Mouse (Mus musculus): ENCODE measurements around the gene Farp2. TPM values are rescaled to one million over a fixed set of nuclear protein-coding genes. Genes with fewer than 3 reads are reported as not detected.

Gene Farp2
- polyA plus RNA-seq (2014; fragmentation: Illumina TruSeq; extraction: RNeasy Lipid Tissue Mini Kit (QIAGEN cat#74804); ENCODE audit: low read depth, low replicate concordance), result 3.2 TPM

GRCm38 (mm10) chr1:93511585-93512350, at the start of gene Farp2:
TSS of gene Farp2 (plus strand) at chr1:93512079.

DNA sequence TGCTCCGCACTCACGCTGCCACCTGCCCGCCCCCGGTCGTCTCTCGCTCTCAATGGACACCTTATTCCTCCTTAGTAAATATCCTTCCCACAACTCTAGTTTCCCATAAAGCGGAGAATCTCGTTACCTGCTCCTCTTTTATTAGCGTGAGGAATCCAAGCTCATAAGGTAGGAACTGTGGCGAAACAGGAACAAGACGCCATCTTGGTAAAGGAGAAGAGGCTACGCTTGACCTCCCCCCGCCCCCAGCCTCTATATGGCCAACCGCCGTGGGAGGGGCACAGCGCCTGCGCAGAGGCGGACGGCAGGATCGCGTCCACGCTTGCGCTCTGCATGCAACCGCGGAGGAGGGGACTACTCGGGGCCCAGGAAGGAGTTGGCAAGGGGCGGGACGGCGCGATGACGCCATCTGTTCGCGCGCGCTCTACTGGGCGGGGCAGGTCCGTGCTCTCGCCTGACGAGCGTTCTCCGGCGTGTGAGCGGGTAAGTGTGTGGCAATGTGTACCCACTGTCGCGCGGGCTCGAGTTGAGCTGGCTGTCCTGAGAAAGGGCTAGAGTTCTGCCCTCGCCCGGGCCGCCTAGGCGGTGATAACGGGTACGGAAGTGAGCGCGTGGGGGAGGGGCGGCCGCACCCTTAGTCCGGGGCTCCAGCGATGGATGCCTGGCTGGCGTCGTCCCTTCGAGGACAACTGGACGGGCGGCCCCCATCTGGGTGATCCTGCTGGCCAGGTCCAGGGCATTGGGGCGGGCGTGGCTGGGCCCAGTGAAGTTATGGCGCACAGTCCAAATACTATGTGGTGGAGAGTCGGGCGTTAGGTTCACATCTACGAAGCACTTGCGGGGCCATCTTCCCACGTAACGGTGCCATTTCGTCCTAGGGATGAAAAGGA, 33.0 kb upstream of the Farp2 start, which contains the start of gene Hdlbp:
TSS of gene Hdlbp (minus strand) at position 230 of the 890 bp plus-strand sequence.

DNA sequence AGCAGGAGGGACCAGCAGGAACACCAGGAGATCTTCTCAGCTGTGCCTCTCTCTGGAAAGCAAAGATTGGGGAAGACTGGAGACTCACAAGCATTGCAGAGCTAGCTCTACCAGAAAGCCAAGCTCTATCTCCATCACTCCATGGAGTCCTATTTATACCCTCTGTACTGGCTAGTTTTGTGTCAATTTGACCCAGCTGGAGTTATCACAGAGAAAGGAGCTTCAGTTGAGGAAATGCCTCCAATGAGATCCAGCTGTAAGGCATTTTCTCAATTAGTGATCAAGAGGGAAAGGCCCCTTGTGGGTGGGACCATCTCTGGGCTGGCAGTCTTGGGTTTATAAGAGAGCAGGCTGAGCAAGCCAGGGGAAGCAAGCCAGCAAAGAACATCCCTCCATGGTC, 146.7 kb downstream of the Farp2 start, which contains the start of gene Stk25:
TSS of gene Stk25 (minus strand) at position 101 of the 400 bp plus-strand sequence.

Other genes starting within 250 kb of the Farp2 start
- gene Mterf4, start 206.2 kb upstream of the Farp2 start, polyA plus RNA-seq (2014; fragmentation: Illumina TruSeq; extraction: RNeasy Lipid Tissue Mini Kit (QIAGEN cat#74804); ENCODE audit: low read depth, low replicate concordance), result 22.5 TPM
- 162 TPM for gene Ppp1r7, start 169.2 kb upstream of the Farp2 start, polyA plus RNA-seq (2014; fragmentation: Illumina TruSeq; extraction: RNeasy Lipid Tissue Mini Kit (QIAGEN cat#74804); ENCODE audit: low read depth, low replicate concordance)
- gene Pask, start 168.6 kb upstream of the Farp2 start, polyA plus RNA-seq (2014; fragmentation: Illumina TruSeq; extraction: RNeasy Lipid Tissue Mini Kit (QIAGEN cat#74804); ENCODE audit: low read depth, low replicate concordance), result 37.0 TPM
- gene Ano7, start 138.1 kb upstream of the Farp2 start, polyA plus RNA-seq (2014; fragmentation: Illumina TruSeq; extraction: RNeasy Lipid Tissue Mini Kit (QIAGEN cat#74804); ENCODE audit: low read depth, low replicate concordance), result 0.42 TPM
- gene Hdlbp, start 33.3 kb upstream of the Farp2 start, polyA plus RNA-seq (2014; fragmentation: Illumina TruSeq; extraction: RNeasy Lipid Tissue Mini Kit (QIAGEN cat#74804); ENCODE audit: low read depth, low replicate concordance), result 196 TPM
- gene Stk25, start 146.6 kb downstream of the Farp2 start, polyA plus RNA-seq (2014; fragmentation: Illumina TruSeq; extraction: RNeasy Lipid Tissue Mini Kit (QIAGEN cat#74804); ENCODE audit: low read depth, low replicate concordance), result 22.7 TPM
- 0.52 TPM for gene Bok, start 173.6 kb downstream of the Farp2 start, polyA plus RNA-seq (2014; fragmentation: Illumina TruSeq; extraction: RNeasy Lipid Tissue Mini Kit (QIAGEN cat#74804); ENCODE audit: low read depth, low replicate concordance)
- gene Atg4b, start 239.4 kb downstream of the Farp2 start, polyA plus RNA-seq (2014; fragmentation: Illumina TruSeq; extraction: RNeasy Lipid Tissue Mini Kit (QIAGEN cat#74804); ENCODE audit: low read depth, low replicate concordance), result 47.5 TPM
- 46.9 TPM for gene Thap4, start 242.8 kb downstream of the Farp2 start, polyA plus RNA-seq (2014; fragmentation: Illumina TruSeq; extraction: RNeasy Lipid Tissue Mini Kit (QIAGEN cat#74804); ENCODE audit: low read depth, low replicate concordance)

All from testis, adult 10 weeks (tissue).